Mouse (Mus musculus) midbrain, postnatal 0 days (tissue): ENCODE data around the gene Gm20388. TPM values are rescaled to one million over a fixed set of nuclear protein-coding genes. Genes with fewer than 3 reads are reported as not detected.

ENCODE experiments used
- ATAC-seq: fragments of 200-750 bp; cut with Nextera tagmentation; 2 replicates; pipeline ENCODE4 v1.8.0; 2017; ENCODE audit warnings: moderate number of reproducible peaks, mild to moderate bottlenecking, moderate TSS enrichment, moderate library complexity; ENCODE audit not compliant: low FRiP score
- DNase-seq: peaks from one replicate; pipeline ENCODE4 v3.0.0-alpha.2; 2015; ENCODE audit warnings: low spot score
- H3K27ac ChIP-seq: fragments of 300-500 bp; sonication (generic); 2 replicates; pipeline ENCODE4 v1.5.1; 2014; ENCODE audit warnings: low read depth, mild to moderate bottlenecking, low read length, mixed read lengths
- H3K27me3 ChIP-seq: fragments of 300-500 bp; sonication (generic); 2 replicates; pipeline ENCODE4 v1.6.1; 2014; ENCODE audit warnings: low read length, control low read depth, mixed read lengths; ENCODE audit not compliant: insufficient read depth
- H3K36me3 ChIP-seq: fragments of 300-500 bp; sonication (generic); 2 replicates; pipeline ENCODE4 v1.6.1; 2014; ENCODE audit warnings: low read length, control low read depth, mixed read lengths; ENCODE audit not compliant: insufficient read depth
- H3K4me1 ChIP-seq: fragments of 300-500 bp; sonication (generic); 2 replicates; pipeline ENCODE4 v1.6.1; 2014; ENCODE audit warnings: mild to moderate bottlenecking, control low read depth, antibody characterized with exemption, low read length, mixed read lengths; ENCODE audit not compliant: insufficient read depth
- H3K4me2 ChIP-seq: fragments of 300-500 bp; sonication (generic); 2 replicates; pipeline ENCODE4 v1.6.1; 2014; ENCODE audit warnings: low read depth, mild to moderate bottlenecking, low read length, mixed read lengths; ENCODE audit not compliant: poor library complexity, severe bottlenecking
- H3K4me3 ChIP-seq: fragments of 300-500 bp; sonication (generic); 2 replicates; pipeline ENCODE4 v1.5.1; 2014; ENCODE audit warnings: low read depth, mild to moderate bottlenecking, low read length, moderate library complexity
- H3K9ac ChIP-seq: fragments of 300-500 bp; sonication (generic); replicated peaks from 2 replicates; pipeline ENCODE4 v1.6.1; 2014; ENCODE audit warnings: mild to moderate bottlenecking, low read length, moderate library complexity, mixed read lengths; ENCODE audit not compliant: poor library complexity, severe bottlenecking
- H3K9me3 ChIP-seq: fragments of 300-500 bp; sonication (generic); 2 replicates; pipeline ENCODE4 v1.6.1; 2016; ENCODE audit warnings: low read length, control low read depth
- CTCF ChIP-seq: IDR thresholded peaks from 2 replicates; pipeline ENCODE4 v1.5.1; 2016; ENCODE audit warnings: antibody characterized with exemption, mild to moderate bottlenecking
- WGBS: fragments of 180-500 bp; shearing (Covaris S2); extraction: QIAGEN DNeasy Blood & Tissue Kit; methylation state at CpG from one replicate; pipeline ENCODE4 v1.1.7; 2014; 5-methylcytosine and 5-hydroxymethylcytosine counted together
- polyA plus RNA-seq: library from polyadenylated mRNA; unstranded; fragments of >200 nt; fragmentation: Nextera tagmentation; extraction: Ambion mirVana; gene quantifications from 2 replicates; pipeline ENCODE4 v1.2.1, GENCODE M21; 2015
- total RNA-seq: library from RNA; depleted of rRNA; stranded (reverse); fragments of >200 nt; gene quantifications from 2 replicates; pipeline ENCODE4 v1.2.3, GENCODE M21; 2014

Gm20388 gene
- total and polyA plus RNA-seq, 2 experiments from 2014 or later = 74.2 TPM; not detected in 1

GRCm38 (mm10) chr8:122986501-122987184 lies 3076.0 kb downstream of the Gm20388 start:
- H3K27ac ChIP-seq = no peak overlapping the region
- H3K27me3 ChIP-seq = no peaks in the 10 kb centered on the region
- H3K4me3 ChIP-seq = no peak overlapping the region
- ATAC-seq (no peak), DNase-seq (no peak)
- no peak overlapping the region for H3K9ac ChIP-seq
- H3K4me1 ChIP-seq = no peaks in the 10 kb centered on the region
- no peaks in the 10 kb centered on the region for H3K9me3 ChIP-seq
- H3K36me3 ChIP-seq = no peaks in the 10 kb centered on the region
- no peak overlapping the region for H3K4me2 ChIP-seq
- no peak for TF ChIP-seq CTCF
- 92% methylated on average over 8 of the region's 8 CpGs for WGBS

- TF ChIP-seq CTCF = no peak
- H3K9me3 ChIP-seq = no peaks in the 10 kb centered on the region
- no peaks in the 10 kb centered on the region for H3K27me3 ChIP-seq
- H3K4me1 ChIP-seq = no peaks in the 10 kb centered on the region
- no peak overlapping the region for H3K4me3 ChIP-seq
- DNase-seq (peak; percentile 25), ATAC-seq (no peak)
- WGBS = 50% methylated on average over 2 of the region's 2 CpGs
- no peaks in the 10 kb centered on the region for H3K36me3 ChIP-seq
- H3K9ac ChIP-seq = no peak overlapping the region
- no peak overlapping the region; the same call in 1 of the 2 replicates for H3K27ac ChIP-seq
- H3K4me2 ChIP-seq = no peak overlapping the region
Measured at GRCm38 (mm10) chr8:122987255-122987654, 3076.6 kb downstream of the Gm20388 start.

GRCm38 (mm10) chr8:122988955-122989354 lies 3078.3 kb downstream of the Gm20388 start:
- no peak for TF ChIP-seq CTCF
- no peak overlapping the region for H3K27ac ChIP-seq
- no peaks in the 10 kb centered on the region for H3K4me1 ChIP-seq
- no peaks in the 10 kb centered on the region for H3K27me3 ChIP-seq
- H3K9ac ChIP-seq = no peak overlapping the region
- DNase-seq (no peak), ATAC-seq (no peak)
- H3K4me2 ChIP-seq = no peak overlapping the region
- H3K4me3 ChIP-seq = no peak overlapping the region
- no peaks in the 10 kb centered on the region for H3K9me3 ChIP-seq
- no peaks in the 10 kb centered on the region for H3K36me3 ChIP-seq
- 73% methylated on average over 3 of the region's 3 CpGs for WGBS

DNA sequence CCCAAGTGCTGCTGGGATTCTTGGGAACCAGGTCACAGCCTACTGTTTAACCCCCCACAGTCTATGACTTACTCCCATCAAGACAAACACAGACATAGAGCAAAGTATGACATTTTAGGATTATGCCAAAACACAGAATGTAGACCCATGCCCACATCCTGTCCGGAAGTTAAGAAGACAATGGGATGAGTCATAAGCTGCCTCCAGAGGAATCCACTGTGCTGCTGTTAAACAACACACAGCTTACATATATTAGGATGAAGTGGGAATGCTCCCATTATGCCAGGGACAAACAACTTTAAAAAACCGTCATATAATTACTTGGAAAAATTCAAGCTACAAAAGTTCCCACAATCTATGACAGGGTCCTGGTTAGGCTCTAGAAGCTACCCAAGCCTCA lies 3079.3 kb downstream of the Gm20388 start:
- ATAC-seq = no peak
- H3K36me3 ChIP-seq = no peaks in the 10 kb centered on the region
- H3K27ac ChIP-seq = no peak overlapping the region
- 84% methylated on average over 2 of the region's 2 CpGs for WGBS
- no peak for TF ChIP-seq CTCF
- H3K27me3 ChIP-seq = no peaks in the 10 kb centered on the region
- no peak overlapping the region for H3K4me2 ChIP-seq
- no peaks in the 10 kb centered on the region for H3K4me1 ChIP-seq
- no peak overlapping the region for H3K9ac ChIP-seq
- DNase-seq = no peak
- H3K9me3 ChIP-seq = no peaks in the 10 kb centered on the region
- no peak overlapping the region for H3K4me3 ChIP-seq

GRCm38 (mm10) chr8:122991368-122991767 lies 3080.7 kb downstream of the Gm20388 start:
- H3K36me3 ChIP-seq = no peaks in the 10 kb centered on the region
- no peak overlapping the region for H3K9ac ChIP-seq
- ATAC-seq (no peak), DNase-seq (no peak)
- 92% methylated on average over 5 of the region's 5 CpGs for WGBS
- H3K4me2 ChIP-seq = no peak overlapping the region
- no peaks in the 10 kb centered on the region for H3K9me3 ChIP-seq
- no peak for TF ChIP-seq CTCF
- H3K4me1 ChIP-seq = no peaks in the 10 kb centered on the region
- no peak overlapping the region for H3K4me3 ChIP-seq
- H3K27me3 ChIP-seq = no peaks in the 10 kb centered on the region
- no peak overlapping the region for H3K27ac ChIP-seq

DNA sequence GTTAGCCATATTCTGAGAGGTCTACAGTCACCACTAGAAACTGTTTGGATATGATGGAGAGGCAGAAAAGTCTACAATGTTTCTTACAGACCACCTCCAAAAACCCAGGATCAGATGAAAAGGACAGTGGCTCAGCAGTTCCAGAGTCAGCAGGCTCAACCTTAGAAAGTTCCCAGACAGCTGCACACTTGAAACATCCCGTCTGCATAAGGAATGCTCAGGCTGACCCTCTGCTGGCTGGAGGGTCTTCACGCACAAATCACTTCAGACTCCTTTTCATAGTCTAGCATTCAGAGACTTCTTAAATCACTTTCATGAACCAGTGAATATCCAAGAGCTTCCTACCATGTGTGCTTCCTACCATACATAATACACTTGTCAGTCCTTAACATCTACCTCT lies 3081.7 kb downstream of the Gm20388 start:
- Histone ChIP-seq H3K4me1 (no peaks in the 10 kb centered on the region), H3K27me3 (no peaks in the 10 kb centered on the region), H3K36me3 (no peaks in the 10 kb centered on the region), H3K9ac (no peak overlapping the region), H3K4me2 (no peak overlapping the region), H3K4me3 (no peak overlapping the region), H3K27ac (no peak overlapping the region), H3K9me3 (no peaks in the 10 kb centered on the region)
- 38% methylated on average over 2 of the region's 2 CpGs for WGBS
- no peak for DNase-seq
- ATAC-seq = no peak
- no peak for TF ChIP-seq CTCF
